Mouse (Mus musculus): ENCODE results near the gene Scn3b.

The Scn3b gene

DNA sequence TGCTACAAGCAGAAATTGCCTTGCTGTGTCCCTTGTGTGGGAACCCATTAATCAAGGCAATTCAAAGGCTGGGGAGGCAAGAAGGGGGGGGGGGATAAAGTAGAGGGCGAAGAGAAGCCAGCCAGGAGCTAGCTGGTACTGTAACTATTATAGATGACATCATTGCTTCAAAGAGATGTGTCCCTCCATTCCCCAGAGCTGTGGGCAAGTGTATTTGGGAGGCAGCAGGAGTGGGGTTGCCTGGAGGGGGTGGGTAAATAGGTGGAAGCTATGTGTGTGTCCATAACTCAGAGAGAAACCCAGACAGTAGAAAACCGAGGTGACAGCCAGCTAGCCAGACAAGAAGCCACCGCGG lies 292 bp upstream of the Scn3b start:
- DNase-seq (ENCODE audit: low spot score in 2 of 2): no peak

DNA sequence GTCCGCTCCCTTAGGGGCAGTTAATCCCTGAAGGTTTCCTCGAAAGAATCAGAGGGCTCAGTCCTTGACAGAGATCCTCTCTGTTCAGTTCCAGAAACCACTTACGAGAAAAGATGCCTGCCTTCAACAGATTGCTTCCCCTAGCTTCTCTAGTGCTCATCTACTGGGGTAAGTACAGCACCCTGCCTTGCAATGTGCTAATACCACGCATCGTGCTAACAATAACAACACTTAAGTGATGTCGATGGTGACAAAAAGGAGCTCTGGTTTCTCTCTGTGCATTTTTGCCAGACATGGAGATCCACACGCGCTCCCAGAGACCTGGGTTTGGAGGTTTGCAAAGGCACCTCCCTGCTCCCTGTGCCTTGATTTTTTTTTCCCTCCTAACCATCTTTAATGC lies 863 bp downstream of the Scn3b start:
- no peak for DNase-seq (ENCODE audit: low spot score in 2 of 2)

DNA sequence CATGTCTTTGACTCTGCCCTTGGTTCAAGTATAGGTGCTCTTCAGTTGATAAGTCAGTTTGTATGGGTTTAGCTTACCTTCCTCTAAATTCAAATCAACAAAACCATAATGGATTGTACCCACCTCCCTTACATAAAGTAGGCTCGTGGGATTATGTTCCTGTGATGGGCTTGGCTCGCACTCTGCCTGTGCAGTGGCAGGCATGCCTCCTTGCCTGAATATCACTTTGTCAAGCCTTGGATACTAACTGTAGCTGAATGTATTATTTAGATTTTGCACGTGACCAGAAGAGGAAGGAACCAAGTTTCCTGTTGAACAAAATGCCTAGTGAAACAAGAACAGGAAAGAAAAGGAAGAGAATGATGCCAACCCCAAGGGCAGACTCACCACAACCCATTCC lies 2.1 kb downstream of the Scn3b start:
- DNase-seq (ENCODE audit: low spot score in 2 of 2): no peak

DNA sequence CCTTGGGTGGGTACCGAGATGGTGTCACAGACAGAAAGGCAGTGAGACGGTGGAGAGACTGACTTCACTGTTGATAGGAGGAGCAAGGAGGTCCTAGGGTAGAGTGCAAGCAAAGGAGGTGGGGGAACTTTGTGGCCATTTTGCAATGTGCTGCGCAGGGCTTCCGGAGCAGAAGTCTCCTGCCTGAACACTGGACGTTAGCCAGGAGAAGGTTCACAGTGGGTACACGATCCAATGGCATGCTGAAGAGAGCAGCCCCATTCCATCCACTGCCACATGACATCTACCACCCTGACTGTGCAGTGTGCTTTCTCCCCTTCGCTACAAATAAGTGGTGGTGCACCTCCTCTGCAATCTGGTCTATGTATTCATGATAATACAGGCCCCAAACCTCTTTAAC lies 3.8 kb downstream of the Scn3b start:
- DNase-seq (ENCODE audit: low spot score in 2 of 2): no peak

DNA sequence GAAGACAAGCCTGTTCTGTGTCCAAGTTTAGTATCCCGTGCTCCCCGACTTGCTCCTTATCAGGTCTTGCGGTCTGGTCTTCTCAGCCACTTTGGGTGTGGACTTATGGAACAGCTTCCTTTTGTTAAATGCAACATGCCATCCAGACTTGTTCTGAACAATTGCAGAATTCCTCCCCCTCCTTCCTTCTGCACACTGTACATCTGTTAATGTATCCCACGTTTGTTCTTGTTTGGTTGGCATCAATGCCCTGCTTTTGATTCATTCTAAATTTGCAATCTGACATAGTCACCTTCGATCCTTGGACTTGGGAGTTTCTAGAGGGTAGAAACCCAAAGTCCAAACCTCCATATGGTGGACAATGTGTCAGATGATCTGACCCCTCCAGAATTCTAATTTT lies 6.9 kb downstream of the Scn3b start:
- DNase-seq (ENCODE audit: low spot score in 2 of 2): no peak

DNA sequence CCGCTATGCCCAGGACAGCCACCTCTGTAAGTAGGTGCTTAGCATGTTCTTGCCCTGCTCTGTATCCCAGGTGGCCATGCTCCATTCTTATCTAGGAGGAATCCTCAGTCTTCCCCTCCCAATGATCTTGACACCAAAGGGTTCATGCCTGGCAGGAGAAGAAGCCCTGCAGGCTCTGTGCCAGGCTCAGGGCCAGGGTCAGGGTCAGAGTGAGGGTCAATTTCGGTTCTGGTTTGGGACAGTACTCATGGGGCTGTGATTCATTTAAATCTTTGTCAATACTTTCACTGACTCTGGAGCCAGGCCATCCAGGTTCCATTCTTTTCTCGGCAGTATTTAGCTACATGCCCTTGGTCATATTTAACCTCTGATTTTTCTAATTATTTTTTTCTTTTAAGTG lies 8.7 kb downstream of the Scn3b start:
- DNase-seq (ENCODE audit: low spot score in 2 of 2): no peak

DNA sequence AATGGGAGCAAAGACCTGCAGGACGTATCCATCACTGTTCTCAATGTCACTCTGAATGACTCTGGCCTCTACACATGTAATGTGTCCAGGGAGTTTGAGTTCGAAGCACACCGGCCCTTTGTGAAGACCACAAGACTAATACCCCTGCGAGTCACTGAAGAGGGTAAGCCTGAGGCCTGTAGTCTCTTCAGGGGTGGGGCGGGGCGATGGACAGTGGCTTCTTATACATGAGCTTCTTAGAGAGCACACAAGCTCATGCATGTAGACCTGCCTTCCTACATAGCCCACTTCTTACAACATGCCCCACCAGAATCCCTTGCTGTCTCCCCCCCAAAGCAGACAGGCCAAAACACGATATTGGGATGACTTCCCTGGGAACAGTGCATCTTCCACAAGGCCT lies 10.4 kb downstream of the Scn3b start:
- DNase-seq (ENCODE audit: low spot score in 2 of 2): no peak

DNA sequence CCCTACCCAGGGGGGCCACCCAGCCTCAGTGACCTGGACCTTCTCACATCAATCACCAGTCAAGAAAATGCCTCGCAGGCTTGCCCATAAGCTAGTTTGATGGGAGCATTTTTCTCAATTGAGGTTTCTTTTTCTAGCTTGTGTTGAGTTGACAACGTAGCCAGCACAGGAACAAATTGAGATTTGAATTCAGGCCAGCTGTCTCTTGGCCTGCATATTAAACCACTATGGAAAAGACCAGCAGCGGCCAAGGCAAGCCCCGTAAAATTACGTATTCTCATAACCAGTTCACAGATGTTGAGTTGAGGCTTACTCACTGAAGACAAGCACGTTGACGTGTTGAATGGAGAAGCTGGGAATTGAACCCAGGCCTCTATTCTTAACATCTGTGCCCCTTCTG lies 14.0 kb downstream of the Scn3b start:
- no peak for DNase-seq (ENCODE audit: low spot score in 2 of 2)

DNA sequence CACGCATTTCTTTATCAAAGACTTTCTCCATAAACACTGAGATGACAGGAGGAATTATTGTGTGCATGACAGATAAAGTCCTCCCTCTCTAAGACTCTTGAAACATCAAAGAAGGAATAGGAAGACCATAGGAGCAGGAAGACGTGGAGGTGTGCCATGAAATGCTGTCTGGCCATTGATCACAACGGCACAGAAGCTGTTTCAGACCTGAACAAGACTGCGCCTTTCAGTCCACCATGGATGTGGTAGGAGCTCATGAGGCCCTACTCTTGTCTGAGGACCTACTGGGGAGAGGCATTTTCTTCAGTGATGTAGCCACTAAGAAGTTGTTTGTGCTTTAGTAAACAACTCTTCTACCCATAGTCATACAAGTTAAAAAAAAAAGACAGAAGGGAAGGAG lies 23.5 kb downstream of the Scn3b start:
- DNase-seq (ENCODE audit: low spot score in 2 of 2): no peak

DNA sequence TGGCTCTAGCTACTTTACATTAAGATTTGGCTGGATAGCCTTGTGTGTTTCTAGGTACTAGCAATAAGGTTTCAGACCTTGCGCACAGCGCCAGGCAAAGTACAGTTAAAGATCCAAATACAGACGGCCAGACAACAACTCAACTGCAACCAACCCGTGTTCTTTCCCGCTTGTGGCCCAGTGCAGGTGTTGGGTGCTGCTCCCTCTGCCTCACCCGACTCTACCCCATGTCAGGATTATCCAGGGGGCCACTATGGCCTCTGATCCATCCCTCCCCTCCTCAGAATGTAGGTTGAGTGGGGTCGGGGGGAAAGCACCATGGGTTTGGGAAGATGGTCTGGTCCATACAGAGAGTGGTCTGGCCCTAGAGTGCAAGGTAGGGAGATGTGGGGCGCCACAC lies 24.3 kb downstream of the Scn3b start:
- DNase-seq (ENCODE audit: low spot score in 2 of 2): no peak

DNA sequence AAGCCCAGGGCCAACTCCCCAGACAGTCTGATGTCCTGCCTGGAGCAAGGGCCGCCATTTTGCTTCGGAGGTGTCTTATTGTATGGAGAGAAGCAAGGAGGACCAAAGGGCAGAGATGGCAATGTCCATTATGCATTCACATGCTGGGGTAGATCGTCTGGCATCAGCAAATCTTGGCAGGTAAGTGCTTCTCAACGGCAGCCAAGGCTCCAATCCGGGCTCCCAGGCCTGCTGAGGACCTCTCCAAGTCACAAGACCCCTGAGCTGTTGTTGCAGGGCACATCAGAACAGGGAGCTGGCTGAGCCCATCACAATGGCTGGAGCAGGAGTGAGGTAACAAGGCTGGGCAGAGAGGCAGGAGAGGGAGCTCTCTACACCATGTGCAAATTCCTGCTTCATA lies 24.7 kb downstream of the Scn3b start:
- DNase-seq (ENCODE audit: low spot score in 2 of 2): no peak

DNA sequence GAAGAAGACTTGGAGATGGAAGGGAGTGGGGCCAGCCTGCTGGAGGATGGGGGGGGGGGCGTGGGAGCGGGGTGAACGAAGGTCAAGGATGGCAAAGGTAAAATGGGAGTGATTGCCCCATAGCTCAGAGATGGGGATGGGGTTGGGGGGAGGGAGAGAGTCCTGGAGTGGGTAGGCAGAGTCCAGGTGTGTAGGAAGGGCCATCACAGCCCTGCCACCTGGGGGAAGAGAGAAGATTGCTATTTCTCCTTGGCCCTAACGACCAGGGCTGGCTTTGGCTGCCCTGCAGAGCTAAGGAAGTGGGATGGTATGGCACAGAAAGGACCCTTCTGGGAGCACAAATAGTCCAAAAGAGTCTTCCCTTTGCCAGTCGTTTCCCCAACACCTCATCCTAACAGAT lies 25.2 kb downstream of the Scn3b start:
- DNase-seq (ENCODE audit: low spot score in 2 of 2): no peak

DNA sequence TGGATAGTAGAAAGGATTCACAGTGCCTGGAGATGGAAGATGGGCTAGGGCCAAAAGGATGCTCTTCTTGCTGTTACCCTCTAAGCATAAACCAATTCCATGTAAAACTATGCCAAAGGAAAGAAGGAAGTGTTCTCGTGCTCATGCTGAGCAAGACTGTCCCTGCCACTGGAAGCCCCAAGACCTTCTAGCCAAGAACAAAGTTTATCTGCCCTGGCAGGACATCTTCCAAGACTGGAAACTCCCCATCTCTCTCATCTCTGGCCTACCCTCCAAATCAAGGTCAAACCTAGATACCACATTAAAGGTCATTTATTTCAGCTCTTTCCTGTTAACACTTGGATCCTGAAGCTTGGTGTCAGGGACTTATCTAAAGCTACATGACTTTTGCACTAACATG lies 25.8 kb downstream of the Scn3b start:
- no peak for DNase-seq (ENCODE audit: low spot score in 2 of 2)

DNA sequence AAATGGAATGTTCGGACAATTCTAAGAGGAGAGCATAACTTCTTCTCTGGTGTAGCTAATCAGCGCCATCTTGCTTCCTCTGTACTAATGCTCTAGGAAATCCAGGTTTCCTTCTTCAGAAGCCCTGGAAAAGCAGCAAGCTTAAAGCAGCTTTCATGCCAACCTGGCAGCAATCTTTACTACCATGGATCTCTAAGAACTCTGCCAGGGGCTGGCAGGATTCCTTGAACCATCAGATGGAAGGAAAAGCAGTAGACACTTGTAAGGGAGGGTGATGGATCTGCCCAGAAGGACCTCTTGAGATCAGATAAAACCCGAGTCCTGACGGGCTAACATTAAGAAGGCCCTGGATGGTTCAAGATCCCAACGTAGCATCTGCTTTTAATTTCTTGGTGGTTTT lies 27.2 kb downstream of the Scn3b start:
- no peak for DNase-seq (ENCODE audit: low spot score in 2 of 2)

DNA sequence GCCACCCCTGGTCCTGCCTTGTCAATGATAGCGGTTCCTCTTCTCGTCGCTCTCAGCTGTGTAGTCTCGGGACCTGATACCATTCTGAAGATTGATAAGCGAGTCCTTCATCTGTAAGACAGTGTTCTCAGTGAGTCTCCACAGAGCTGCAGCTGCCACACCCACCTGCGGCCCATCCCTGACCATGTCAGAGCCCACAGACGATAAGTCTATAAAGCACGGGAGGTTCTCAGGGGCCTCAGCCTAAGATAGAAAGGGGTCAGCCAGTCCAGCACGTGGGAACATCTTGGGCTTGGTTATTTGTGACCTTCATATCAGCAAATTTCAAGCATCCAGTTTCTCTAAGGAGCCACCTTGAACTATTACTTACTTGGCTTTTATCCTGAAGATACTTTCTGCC lies 29.0 kb downstream of the Scn3b start:
- no peak for DNase-seq (ENCODE audit: low spot score in 2 of 2)

DNA sequence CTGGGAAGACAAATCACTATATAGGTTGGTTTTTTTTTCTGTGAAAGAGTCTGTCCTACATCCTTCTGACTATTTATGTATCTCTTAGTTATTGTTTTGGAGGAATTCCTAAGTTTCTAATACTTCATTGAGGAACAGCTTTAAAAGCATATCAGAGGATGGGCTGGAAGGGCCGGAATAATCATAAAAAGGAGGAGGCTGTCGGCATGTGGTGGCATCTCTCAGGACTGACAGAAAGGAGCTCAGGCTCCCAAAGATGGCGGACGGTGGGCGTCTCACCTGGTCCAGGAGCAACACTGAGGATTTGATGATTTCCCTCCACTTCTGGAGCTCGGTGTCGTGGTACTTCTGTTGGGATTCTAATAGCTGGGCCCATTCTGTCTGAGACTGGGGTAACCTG lies 30.3 kb downstream of the Scn3b start:
- no peak for DNase-seq (ENCODE audit: low spot score in 2 of 2)

DNA sequence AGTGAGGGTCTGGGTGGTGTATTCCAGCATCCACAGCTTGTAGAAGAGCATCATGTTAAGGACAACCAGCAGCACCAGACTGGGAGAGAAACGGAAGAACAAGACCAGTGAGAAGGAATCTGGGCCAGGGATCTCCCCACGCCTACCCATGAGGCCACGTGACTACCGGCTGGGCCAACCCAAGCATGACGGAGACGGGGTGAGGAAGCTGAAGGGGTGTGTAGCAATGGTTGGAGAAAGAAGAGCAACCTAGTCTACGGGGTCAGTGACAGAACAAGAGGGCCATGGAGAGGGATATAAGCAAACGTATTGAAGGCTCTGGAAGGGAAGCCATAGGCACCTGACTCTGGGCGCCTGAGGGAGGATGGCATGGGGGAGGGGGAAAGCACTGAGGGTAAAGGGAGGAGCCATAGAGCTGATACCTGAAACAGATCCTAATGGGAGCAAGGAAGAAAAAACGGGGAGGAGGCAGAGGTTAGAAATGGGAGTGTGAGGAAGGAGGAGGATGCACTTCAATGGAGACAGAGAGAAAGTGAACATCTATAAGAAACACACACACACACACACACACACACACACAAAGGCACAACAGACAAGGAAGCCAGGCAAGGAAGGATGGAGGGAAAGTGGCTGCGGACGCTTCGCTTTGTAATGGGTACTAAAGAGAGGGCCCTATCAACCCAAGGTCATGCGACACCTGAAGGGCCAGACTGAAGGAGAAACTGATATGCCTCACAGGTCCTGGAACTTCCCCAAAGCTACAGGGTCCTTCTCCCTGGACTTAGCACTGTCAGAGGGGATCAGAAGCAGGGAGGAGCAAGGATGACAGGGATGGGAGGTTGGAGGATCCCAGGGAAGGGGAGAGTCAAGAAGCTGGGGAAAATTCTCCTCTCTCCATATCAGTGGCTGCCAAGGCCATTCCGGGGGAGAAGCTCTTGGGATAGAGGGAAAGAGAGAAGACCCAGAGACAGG lies 31.3 kb downstream of the Scn3b start:
- no peak for DNase-seq (ENCODE audit: low spot score in 2 of 2)

DNA sequence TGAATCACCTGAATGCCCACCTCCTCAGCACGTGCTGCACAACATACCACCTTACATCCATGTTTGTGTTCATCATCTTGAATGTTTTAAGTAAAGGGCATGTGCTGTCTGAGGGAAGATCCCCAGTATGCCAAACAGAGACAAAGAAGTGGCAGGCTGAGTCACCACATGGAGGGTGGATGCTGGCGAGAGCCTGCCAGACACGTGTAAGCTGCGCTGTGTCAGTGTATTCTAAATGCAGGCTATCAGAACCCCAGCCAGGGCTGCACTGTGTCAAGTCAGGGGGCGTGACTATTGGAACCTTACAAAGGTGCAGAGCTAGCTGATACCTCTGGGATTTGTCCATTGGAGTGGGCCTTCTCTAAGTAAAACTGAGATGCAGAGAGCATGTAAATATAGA lies 32.5 kb downstream of the Scn3b start:
- DNase-seq (ENCODE audit: low spot score in 2 of 2): no peak

DNA sequence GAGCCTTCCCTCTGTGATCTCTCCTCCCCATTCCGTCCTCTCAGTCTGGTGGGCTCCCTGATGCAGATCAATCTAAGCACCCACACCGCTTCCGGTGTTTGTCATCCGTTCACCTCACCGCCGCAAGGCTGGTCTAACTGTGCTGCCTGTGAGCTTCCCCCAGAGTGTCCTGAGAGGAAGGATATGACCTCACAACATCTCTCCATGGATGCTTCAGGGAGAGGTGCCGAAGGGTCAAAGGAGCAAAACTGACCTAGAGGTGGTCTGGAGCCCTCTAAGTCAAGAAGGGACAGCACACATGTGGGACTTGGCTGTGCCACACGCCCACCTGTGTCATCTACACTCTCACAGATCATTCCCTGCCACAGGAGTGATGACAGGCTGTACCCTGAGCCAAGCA lies 33.4 kb downstream of the Scn3b start:
- no peak for DNase-seq (ENCODE audit: low spot score in 2 of 2)

DNA sequence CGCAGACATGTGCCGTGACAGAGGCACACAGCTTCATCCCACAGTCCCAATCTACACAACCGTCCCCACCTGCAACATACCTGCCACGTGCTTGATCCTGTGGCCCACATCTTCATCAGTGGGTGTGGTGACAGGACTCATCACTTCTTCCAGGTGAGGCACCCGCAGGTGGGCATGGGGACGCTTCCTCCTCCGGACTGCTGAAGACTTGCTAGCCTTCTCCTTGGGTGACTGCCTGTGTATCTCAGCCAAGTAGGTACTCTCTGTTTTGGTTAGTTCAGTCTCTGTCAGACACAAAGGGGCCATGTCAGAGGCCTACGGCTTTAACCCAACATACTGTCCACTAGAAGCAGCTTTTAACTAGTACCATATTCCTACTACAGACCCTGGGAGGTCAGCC lies 35.2 kb downstream of the Scn3b start:
- no peak for DNase-seq (ENCODE audit: low spot score in 2 of 2)

DNA sequence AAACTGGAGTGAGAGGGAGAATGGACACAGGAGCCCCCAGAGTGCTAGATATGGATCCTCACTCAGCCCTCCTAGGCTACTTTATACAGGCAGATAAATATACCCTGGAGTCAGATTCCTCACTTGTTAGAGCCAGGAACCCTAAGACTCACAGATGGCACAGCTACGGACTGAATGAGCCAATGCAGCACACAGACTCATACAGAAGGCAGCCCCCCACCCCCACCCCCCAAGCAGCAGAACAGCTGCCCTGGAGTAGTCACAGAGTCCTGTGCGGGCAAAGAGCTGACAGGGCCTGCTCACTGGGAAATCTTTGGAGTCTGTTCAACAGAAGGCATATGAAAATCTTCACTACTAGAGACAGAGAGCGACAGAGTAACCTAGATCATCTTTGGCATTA lies 38.3 kb downstream of the Scn3b start:
- no peak for DNase-seq (ENCODE audit: low spot score in 2 of 2)

DNA sequence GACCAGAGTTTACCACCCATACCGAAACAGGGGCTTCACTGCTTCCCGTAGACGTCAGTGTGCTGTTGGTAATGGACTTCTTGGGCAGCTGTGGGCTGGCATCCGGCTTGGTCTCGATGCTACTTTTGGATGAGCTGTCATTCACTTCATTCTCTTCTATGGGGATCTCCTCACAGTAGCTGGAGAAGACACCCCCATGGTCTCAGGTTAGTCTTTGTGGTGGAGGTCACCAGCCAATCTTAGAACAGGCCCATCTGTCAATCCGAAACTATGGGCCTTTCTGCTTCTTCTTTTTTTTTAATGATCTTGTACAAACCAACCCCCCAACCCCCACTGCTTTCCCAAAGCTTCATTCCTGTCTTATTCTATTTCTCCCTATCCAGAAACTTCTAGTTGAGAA lies 40.9 kb downstream of the Scn3b start:
- DNase-seq (ENCODE audit: low spot score in 2 of 2): no peak

DNA sequence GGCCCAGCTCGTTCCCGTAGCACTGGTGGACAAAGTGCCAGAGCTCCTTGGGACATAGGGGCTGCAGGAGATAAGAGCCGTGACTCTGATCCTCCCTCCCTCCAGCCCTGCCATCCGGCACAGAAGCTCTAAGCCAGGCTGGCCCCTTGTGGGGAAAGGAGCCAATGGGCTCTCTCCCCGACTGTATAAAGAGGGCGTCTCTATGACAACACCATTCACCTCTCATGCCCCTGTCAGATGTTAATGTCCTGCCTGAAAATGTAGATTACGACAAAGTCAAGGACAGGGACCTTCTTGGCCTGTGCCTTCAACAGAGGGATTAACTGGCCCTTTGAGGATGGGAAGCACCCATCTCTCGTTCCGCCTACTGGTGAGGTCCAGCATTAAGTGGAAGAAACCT lies 42.8 kb downstream of the Scn3b start:
- no peak for DNase-seq (ENCODE audit: low spot score in 2 of 2)
